Mouse (Mus musculus) adrenal gland, adult 18-20 months (tissue): ENCODE measurements around the gene Syngr2. TPM values are rescaled to one million over a fixed set of nuclear protein-coding genes. Genes with fewer than 3 reads are reported as not detected.
"Not testable (repeated sequence)": the region's sequence is repeated elsewhere in the genome, so short reads cannot be mapped to it uniquely, and the experiment has no call there.

Experiments
- DNase-seq, 2 experiments: peaks; one replicate each; pipeline ENCODE4 v3.0.0; 2021 to 2022; ENCODE audit warnings: low spot score in 2 of 2
- total RNA-seq, 2 experiments: library from RNA; stranded (reverse); gene quantifications; 1 replicate in 1 of 2; 2 replicates in 1 of 2; pipeline ENCODE4 v1.2.3; 2021

Gene Syngr2
- total RNA-seq, 2 experiments from 2014 or later = 65.4 to 101 TPM

DNA sequence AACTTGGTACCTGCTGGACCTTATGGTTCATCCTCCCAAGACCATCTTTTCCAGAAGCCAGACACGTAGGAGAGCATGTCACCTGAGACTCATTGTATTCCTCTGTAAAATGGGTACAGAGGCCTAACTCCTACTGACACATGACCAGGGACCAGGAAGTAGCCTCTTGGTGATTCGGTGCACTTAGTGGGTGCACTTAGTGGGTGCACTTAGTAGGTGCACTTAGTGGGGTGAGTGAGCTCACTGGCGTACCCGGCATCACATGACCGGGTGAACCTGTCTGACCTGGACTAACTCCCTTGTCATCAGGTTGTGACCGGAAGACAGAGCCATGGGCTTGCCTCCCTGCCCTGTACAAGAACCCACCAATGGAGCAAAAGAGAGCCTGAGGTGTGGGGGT is 2.7 kb upstream of the Syngr2 start:
- no peak for DNase-seq

DNA sequence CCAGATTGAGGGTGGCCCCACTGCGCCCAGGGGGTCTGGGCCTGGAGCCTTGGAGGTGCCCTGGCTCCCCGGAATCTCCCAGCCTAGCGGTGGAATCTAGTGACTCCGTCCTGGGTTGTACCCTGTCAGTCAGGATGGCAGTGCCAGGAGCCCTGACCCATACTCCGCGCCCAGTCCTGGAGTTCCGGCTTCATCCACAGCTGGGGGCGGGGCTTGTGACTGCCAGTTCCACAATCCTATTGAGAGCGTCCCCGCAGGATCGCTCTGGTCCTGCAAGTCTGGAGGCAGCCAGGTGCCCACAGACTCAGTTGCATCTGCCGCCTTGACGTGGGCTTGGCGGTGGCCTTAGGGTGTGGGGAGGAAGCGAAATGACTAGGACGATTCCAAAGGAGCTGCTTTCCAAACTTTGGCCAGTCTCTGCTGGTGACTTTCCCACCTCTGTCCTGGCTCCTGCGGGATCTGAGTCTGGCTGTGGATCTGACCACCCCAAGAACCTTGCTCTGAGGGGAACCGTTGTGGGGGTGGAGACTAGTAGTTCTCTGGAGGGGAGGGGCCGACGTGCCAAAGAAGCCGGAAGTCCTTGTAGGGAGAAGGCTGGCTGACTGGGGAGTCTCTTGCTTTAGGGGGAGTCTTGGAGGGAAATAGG is 1.1 kb downstream of the Syngr2 start:
- DNase-seq = peak; percentile 86

DNA sequence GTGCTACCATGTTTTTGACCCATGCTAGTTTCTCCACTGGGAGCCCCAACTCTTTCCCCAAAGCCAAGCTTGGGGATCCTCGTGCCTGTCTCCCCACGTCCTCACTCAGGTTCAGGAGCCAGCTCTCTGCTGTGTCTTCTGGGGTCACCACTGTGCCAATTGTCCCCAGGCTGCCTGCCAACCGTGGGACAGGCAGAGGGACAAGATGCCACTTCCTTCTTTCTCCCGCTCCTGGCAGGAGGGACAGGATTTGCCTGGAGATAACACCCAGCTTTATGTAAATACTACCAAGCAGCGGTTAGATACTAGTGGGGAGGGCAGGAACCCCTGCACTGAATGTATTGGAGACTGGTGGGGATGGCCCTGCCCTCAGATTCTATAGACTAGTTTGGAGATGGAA is 4.4 kb downstream of the Syngr2 start:
- DNase-seq = no peak

GRCm38 (mm10) chr11:117814704-117815366 is 5.4 kb downstream of the Syngr2 start:
- no peak for DNase-seq

DNA sequence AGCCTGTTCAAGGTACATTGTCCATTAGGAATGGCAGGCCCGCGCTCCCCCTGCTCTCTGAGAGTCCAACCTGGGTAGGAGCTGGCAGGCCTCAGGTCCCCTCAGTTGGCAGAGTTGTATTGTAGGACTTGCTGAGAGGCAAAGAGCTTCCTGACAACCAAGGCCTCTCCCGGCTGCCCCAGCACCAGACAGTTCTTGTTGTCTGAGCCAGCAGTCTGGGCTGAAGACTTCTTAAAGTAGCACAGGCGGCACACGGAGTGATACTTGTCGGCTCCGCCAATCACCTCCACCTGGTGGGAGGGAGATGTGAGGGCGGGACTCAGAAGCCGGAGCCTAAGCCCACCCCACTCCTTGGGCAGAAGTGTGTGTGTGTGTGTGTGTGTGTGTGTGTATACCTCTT is 6.4 kb downstream of the Syngr2 start:
- not testable (repeated sequence) for DNase-seq

GRCm38 (mm10) chr11:117816389-117816996 is 7.0 kb downstream of the Syngr2 start:
- DNase-seq = no peak

- no peak for DNase-seq
Measured at GRCm38 (mm10) chr11:117819095-117819494, 9.6 kb downstream of the Syngr2 start.

- no peak for DNase-seq
Measured at GRCm38 (mm10) chr11:117820173-117820572, 10.7 kb downstream of the Syngr2 start.

DNA sequence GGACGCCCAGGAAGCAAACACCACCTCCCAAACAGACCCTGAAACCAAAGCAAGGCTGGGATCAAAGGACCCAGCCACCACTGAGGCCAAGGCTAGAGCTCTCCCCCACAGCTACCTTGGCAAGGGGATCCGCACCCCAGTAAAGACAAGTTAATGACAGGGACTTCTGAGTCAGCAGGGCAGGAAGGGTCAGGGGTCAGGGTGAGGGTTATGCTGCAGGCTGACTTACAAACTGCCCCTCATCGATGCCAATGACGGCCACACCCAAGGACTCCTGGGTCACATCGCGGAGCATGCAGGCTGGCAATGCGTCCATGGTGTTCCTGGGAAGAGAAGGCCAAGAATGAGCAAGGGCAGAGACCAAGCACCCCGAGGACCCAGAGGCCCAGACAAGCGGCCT is 12.4 kb downstream of the Syngr2 start:
- no peak for DNase-seq

GRCm38 (mm10) chr11:117822728-117823241 is 13.3 kb downstream of the Syngr2 start:
- DNase-seq = no peak

DNA sequence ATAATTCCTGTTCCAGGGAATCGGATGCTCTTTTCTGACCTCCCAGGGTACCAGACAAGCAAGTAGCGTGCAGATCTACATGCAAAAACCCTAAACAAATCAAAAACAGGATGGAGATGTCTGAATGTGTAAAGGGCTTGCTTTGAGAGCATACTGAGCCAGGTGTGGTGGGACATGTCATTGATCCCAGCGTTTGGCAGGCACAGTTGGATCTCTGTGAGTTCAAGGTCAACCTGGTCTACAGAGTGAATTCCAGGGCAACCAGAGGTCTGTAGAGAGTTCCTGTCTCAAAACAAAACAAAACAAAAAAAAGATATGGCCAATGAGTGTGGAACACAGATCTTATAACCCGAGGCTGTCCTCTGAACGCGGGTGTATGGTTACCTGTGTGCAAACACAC is 13.9 kb downstream of the Syngr2 start:
- DNase-seq = no peak

- DNase-seq = peak; percentile 77 to 78
Measured at GRCm38 (mm10) chr11:117824060-117824969, 14.8 kb downstream of the Syngr2 start.

- peak; percentile 44 to 50 for DNase-seq
Measured at GRCm38 (mm10) chr11:117825333-117826101, 16.0 kb downstream of the Syngr2 start, which contains the start of the genes Afmid and Tk1. Gene Afmid, plus strand, starts transcription at chr11:117825924. Gene Tk1, minus strand, starts transcription at chr11:117826092.

DNA sequence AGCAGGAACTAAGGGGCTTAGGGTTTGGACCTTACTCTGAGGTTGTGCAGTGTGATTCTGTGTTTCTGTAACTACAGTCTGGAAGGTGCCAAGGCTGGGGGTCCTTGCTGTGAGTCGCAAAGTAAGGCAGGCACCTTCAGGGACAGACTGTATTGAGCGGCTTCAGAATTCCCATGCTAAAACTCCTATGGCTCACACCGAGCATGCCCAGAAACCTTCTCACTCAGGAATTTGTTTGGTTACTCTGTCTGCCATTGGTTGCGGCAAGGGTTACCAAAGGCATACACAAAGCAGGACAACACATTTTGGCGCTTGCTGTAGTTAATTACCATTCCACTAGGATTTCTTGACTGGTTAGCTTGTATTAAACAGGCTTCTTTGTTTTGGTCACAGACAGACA is 16.7 kb downstream of the Syngr2 start:
- DNase-seq = no peak

DNA sequence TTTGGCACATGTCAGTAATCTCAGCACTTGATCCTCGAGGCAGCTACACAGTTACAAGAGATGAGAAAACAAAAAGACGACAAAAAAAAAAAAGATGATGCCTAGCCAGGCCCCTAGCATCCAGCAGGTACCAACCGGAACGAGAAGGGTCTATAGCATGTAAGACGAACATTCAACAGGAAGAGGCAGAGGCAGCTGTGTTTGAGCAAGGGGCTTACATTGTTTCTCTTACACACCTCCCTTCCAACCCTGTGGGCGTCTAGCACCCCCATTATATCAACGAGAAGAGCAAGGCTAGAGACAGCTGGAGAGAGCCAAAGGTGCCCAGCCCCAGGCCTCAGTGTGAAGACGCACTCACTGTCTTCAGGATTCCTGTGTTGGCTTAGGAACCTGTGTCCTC is 17.4 kb downstream of the Syngr2 start:
- no peak for DNase-seq

DNA sequence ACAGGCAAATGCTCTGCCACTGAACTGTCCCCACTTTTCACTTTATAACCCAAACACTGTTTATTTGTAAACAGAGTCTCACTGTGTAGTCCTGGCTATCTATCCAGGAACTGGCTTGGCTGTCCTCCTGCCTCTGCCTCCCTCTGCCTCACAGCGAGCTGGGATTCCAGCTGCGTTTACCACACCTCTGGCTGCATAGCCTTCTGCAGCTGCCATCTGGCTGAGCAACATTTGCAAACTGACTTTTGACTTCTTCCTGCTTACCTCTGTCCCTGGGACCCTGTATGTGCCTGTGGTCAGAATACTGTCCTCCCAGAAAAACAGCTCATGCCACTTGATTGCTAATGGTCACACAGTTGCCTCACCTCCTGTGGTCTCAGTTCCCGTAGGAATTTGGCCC is 17.9 kb downstream of the Syngr2 start:
- no peak for DNase-seq

GRCm38 (mm10) chr11:117828149-117828887 is 18.9 kb downstream of the Syngr2 start:
- no peak for DNase-seq

- no peak for DNase-seq
Measured at GRCm38 (mm10) chr11:117828888-117829604, 19.6 kb downstream of the Syngr2 start.

DNA sequence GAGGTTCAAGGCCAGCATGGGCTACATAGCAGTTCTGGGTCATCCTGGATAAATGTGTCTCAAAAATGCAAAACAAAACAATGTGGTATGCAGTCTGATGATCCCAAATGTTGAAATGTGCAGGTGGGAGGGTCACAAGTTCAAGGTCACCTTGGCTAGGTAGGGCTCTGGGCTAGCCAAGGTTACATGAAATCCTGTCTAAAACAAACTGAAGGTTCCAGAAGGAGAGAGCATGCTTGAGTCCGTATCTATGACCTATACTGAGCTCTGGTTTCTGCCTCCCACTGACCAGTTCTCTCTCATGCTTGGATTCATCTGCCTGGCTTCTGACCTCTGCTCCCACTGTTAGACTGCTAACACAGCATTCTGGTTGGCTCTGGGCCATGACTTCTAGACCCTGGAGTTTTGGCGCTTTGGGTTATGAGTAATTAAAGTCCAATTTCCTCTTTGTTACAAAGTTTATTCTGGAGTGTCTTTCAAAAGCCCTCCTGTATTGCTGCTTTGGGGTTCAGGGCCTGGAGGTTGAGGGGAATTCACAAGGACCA is 20.3 kb downstream of the Syngr2 start:
- DNase-seq = no peak
